Mouse (Mus musculus) brown adipose tissue, adult 24 weeks (tissue): ENCODE measurements around the gene Gm21083. TPM values are rescaled to one million over a fixed set of nuclear protein-coding genes. Genes with fewer than 3 reads are reported as not detected.
"Not testable (repeated sequence)": the region's sequence is repeated elsewhere in the genome, so short reads cannot be mapped to it uniquely, and the experiment has no call there.

Experiments used
- H3K27ac ChIP-seq: fragments of 200-500 bp; replicated peaks from 2 replicates; pipeline ENCODE4 v1.5.1; 2012; ENCODE audit warnings: low read depth, mild to moderate bottlenecking, low read length
- H3K4me1 ChIP-seq: fragments of 200-500 bp; 2 replicates; pipeline ENCODE4 v1.6.1; 2012; ENCODE audit warnings: low read length, mixed read lengths; ENCODE audit not compliant: control insufficient read depth, insufficient read depth, insufficient read length
- H3K4me3 ChIP-seq: fragments of 200-500 bp; 2 replicates; pipeline ENCODE4 v1.5.1; 2012; ENCODE audit warnings: low read depth, mild to moderate bottlenecking, low read length, moderate library complexity; ENCODE audit not compliant: insufficient read depth
- polyA plus RNA-seq: library from polyadenylated mRNA; stranded (reverse); fragments of >200 nt; gene quantifications from 2 replicates; pipeline ENCODE4 v1.2.4, GENCODE M21; 2012; ENCODE audit not compliant: missing spikeins, insufficient read depth, insufficient read length

Gene Gm21083
- polyA plus RNA-seq, 1 experiment = not detected

DNA sequence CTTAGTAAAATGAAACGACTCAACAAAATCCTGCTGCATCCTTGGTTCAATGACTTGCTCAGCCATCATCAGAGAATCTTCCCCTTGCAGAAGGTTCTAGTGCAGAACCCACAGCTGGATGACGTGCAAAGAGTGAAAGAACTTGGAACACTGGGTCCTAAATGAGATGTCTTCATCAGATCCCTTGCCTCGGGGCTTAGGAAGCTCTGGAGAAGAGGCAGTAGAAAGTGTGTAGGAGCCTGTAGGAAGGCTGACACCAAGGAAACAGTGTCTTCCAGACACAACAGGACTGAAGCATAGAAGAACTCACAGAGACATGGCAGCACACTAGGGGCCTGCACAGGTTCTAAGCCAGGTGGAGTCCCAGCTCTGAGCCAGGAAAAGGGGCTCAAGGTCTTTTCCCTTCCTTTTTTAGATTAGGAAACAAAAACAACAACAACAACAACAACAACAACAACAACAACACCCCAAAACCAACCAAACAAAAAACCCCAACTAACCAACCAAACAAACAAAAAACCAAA, 25.4 kb downstream of the Gm21083 start:
- not testable (repeated sequence) for H3K4me3 ChIP-seq, H3K4me1 ChIP-seq, H3K27ac ChIP-seq

DNA sequence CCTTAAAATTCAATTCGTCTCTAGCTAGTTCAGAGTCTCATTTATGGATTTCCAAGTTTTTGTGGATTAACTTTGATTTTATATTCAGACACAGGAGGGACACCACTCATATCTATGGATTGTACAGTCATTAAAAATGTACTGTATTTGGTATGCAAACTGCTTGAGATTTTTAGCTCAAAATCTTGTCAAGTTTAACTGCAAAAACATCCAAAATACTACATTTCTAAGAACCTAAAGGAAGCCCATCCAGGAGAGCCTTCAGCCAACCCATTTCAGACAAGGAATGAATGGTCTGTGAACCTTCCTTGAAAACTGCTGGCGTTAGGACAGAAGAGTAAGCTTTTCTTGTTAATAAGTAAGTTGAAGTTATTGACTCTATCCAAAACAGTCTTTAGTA, 25.9 kb downstream of the Gm21083 start:
- not testable (repeated sequence) for H3K27ac ChIP-seq, H3K4me1 ChIP-seq, H3K4me3 ChIP-seq

DNA sequence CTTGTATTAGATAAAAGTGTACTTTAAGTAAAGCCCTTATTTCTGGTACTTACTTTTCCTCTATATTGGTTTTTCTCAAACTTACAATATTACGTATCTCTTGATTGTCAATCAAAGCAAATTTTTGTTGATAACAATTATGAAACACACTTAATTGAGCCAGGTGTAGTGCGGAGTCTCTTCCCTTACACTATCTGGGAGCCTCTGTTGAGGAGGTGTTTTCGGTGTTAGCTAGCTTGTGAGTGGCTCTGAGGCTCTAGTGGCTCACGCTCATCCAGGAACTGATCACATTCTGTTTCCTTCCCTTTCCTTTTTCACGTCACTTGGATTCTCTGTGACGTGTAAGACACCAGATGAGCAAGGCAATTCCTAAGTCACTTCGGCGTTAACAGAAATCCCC, 26.5 kb downstream of the Gm21083 start:
- not testable (repeated sequence) for H3K27ac ChIP-seq, H3K4me1 ChIP-seq, H3K4me3 ChIP-seq

DNA sequence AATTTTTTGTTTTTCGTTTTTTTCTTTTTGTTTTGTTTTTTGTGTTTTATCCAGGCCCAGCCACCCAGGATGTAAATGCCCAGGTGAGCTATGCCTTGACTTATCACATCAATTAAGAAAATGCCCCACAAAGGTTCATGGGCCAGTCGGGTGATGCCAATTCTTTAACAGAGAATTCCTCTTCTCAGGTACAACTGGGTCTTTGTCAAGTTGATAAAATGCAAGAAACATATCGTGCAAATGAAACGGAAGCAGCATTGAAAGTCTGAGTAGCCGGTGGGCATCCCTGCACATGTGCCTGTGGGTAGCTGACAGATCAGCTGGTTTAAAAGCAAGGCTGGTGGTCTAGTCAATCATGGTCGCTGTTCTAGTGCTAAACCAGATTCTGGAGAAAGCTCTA, 29.5 kb downstream of the Gm21083 start:
- not testable (repeated sequence) for H3K4me3 ChIP-seq, H3K27ac ChIP-seq, H3K4me1 ChIP-seq

DNA sequence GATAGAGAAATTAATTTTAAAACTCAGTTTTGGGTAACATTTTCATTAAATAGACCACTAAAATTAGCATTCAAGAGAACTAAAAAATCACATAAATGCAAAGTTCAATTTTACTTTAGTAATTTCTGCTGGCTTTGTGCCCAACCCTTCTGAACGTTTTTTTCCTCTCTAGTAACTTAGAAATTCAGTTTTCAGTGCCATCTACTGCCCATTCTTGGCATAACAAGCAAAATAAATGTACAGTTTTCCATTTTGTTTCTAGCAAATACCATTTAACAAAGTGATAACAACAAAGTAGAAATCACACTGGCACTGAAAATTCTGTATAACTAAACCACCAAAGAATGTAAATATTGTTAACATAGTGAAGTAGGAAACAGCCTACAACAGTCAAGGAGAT, 33.6 kb downstream of the Gm21083 start:
- H3K4me3 ChIP-seq, H3K27ac ChIP-seq, H3K4me1 ChIP-seq: not testable (repeated sequence)

DNA sequence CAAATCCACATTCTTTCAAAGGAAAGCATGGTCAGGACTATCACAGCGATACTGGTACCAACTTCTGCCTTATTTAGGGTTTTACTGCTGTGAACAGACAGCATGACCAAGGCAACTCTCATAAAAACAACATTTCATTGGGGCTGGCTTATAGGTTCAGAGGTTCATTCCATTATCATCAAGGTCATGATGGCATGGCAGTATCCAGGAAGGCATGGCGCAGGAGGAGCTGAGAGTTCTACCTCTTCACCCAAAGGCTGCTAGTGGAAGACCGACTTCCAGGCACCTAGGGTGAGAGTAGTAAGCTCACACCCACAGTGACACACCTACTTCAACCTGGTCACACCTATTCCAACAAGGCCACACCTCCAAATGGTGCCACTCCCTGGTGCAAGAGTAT, 39.1 kb downstream of the Gm21083 start:
- H3K27ac ChIP-seq, H3K4me3 ChIP-seq, H3K4me1 ChIP-seq: not testable (repeated sequence)

DNA sequence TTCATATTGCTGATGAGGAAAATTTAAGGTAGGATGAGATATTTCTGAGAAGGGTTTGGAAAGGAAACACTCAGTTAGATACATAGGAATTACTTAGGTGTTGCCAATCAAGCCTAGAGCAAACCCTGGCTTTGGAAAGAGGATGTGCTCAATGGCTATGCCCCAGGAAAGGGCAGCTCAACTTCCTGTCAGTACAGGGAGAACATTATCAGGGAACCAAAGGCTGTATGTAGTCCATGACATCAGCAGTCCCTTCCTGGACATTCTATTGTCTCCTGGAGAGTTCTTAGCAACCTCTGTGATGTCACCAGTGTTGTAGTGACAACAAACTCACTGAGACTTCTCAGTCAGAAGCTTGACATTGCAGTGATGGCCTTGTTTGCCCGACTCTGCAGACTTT, 41.6 kb downstream of the Gm21083 start, which contains the start of gene Speer4d:
TSS of gene Speer4d (plus strand) at position 301 of the 400 bp plus-strand sequence.
- not testable (repeated sequence) for H3K4me1 ChIP-seq, H3K4me3 ChIP-seq, H3K27ac ChIP-seq

DNA sequence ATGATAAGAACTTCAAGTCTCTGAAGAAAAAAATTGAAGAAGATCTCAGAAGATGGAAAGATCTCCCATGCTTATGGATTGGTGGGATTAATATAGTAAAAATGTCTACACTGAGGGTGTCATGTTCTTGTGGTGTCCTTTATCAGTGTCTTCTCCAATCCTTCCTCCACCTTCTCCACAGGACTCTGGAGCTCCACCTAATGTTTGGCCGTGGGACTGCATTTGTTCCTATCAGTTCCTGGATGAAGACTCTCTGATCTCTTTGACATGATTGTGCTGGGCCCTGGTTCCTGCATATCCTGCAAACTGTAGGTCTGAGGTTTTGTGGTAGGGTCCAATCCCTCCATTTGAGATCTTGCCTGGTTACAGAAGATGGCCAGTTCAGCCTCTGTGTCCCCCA, 51.0 kb downstream of the Gm21083 start:
- H3K27ac ChIP-seq, H3K4me1 ChIP-seq, H3K4me3 ChIP-seq: not testable (repeated sequence)

DNA sequence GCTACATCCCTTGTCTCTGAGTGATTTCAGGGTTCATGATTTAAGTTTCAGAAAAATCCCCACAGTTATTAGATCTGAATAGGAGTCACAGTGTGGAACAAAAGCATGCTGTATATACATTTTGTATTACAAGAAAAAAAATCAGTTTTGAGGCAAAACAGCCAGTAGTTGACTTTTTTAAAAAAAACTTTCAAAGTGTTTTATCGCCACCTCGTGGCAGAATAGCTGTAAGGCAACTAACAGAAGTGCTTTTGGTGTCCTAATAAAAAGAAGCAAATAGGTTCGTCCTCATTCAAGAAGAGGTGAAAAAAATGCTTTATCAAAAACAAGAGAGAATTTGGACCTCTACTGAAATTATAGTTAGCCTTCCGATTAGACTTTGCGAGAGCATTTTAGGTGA, 52.9 kb downstream of the Gm21083 start:
- H3K27ac ChIP-seq, H3K4me3 ChIP-seq: not testable (repeated sequence)

More for the DNA sequence above, 52.9 kb downstream of the Gm21083 start:
- H3K4me1 ChIP-seq = not testable (repeated sequence)

Other genes starting within 250 kb of the Gm21083 start
- not detected in 2 replicates for gene Gm21149, start 100.8 kb upstream of the Gm21083 start, polyA plus RNA-seq
- not detected in 2 replicates for gene Gm21190, start 48.1 kb upstream of the Gm21083 start, polyA plus RNA-seq
- gene Speer4d, start 41.7 kb downstream of the Gm21083 start, polyA plus RNA-seq = not detected in 2 replicates
- not detected in 2 replicates for gene 4930572O03Rik, start 79.7 kb downstream of the Gm21083 start, polyA plus RNA-seq
- not detected in 2 replicates for gene Speer4c, start 136.9 kb downstream of the Gm21083 start, polyA plus RNA-seq